Mouse (Mus musculus): ENCODE data around the gene Ccdc102a.

Gene Ccdc102a

DNA sequence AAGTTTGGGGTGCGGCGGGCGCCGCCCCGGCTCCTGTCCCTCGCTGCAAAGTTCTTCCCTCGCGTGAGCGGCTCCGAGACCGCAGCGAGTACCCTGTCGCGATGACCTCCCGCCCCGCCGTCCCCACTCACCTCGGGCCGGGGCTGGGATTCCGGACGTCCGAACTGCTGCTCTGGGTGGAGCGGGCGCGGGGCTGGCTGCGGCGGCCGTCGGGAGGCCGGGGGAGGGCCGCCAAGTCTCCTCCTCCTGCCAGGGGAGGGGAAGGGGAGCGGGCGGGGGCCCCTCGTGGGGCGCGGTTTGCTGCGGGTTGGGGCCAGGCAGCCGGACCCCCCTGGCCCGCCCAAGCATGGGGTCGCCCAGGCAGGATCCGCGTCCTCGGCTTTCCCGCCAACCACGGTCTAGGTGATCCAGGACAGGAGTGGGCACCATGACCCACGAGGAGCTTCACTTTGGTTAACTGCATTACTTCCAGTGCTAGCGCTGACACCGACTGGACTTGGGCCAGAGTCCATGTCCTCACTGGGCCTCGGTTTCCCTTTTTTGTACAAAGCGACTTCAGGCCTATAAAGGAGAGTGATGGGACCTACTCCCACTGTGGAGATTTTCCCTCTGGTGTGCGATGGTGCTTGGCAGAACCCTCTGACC is at the start of gene Ccdc102a:
Ccdc102a (minus strand) TSS at position 248 of the 645 bp plus-strand sequence.
- peak; percentile 73 for DNase-seq (ENCODE audit: inconsistent ontology term)

DNA sequence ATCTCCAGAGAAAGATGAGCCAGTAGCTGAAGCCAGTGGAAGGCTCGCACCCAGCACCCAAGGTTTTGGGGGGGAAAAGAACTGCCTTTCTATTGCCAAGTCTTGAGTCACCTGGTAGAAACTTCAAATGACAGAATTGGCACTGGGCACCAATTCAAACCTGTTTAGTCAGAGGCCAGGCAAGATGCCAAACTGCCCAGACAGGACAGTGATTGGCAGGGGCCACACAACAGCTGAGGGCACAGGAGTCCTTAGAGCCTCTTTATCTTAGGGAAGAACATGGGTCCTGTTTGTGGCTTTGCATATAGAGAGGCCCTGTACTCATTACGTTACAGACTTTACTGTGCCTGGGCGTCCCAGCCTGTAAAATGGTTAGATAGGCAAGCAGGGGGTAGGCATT is 49.7 kb upstream of the Ccdc102a start:
- peak; percentile 74 for DNase-seq (ENCODE audit: inconsistent ontology term)

DNA sequence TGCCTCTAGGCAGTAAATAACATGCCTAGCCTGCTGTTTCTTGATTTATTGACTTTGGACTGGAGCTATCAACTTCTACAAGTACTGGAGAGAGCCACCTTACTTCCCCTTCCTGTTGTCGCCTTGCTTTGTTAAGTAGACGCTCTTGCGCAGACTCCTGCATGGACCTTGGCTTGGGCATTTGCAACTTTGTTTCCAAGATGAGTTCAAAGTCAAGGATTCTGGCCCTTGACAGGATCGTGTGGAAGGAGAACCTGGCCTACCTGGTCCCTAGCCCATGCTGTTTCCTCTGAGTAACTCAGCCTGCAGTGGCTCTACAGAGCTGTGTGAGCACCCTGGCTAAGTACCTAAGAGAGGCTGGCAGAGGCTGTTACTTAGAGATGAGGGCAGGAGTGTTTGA is 49.2 kb upstream of the Ccdc102a start:
- DNase-seq (ENCODE audit: inconsistent ontology term), result no peak

- no peak for DNase-seq (ENCODE audit: inconsistent ontology term)
Observed at GRCm38 (mm10) chr8:94966578-94966977, 48.7 kb upstream of the Ccdc102a start.

GRCm38 (mm10) chr8:94964828-94965227 is 46.9 kb upstream of the Ccdc102a start:
- no peak for DNase-seq (ENCODE audit: inconsistent ontology term)

DNA sequence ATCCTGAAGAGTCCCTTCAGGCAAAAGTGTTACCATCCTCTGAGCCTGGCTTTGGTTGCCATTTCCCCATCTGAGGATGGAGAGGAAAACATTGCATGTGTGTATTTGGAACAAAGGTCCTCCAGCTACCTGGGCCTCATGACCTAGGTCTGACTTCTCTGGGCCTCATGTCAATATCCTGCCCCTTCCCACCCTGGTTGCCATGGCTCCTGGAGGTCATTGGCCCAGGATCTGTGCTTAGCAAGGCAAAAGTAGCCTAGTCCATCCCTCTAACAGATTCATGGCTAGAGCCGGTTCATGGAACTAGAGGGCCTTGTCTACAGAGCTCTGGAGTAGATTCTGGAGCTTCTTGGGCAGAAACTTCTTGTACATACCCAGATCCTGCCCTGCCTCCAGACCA is 44.3 kb upstream of the Ccdc102a start:
- no peak for DNase-seq (ENCODE audit: inconsistent ontology term)

GRCm38 (mm10) chr8:94956078-94956574 is 38.2 kb upstream of the Ccdc102a start:
- no peak for DNase-seq (ENCODE audit: inconsistent ontology term)

- DNase-seq (ENCODE audit: inconsistent ontology term), result peak; percentile 45
Observed at GRCm38 (mm10) chr8:94954921-94955758, 37.2 kb upstream of the Ccdc102a start.

DNA sequence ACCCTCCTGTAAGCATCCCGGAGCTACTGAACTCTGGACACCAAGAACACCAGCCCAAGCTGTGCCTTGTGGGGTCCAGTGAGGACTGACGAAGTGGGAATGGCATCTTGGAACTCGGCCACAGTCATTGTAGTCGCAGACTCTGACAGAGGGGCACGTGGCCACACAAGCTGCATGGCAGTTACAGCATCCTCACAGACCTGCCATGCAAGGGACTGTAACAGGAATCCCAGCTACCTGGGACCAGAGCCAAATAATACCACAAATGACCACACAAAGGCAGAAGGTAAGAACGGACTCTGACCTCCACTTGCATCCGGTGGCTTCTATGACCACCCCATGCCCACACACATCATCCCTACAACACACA is 36.5 kb upstream of the Ccdc102a start:
- DNase-seq (ENCODE audit: inconsistent ontology term), result peak; percentile 88

DNA sequence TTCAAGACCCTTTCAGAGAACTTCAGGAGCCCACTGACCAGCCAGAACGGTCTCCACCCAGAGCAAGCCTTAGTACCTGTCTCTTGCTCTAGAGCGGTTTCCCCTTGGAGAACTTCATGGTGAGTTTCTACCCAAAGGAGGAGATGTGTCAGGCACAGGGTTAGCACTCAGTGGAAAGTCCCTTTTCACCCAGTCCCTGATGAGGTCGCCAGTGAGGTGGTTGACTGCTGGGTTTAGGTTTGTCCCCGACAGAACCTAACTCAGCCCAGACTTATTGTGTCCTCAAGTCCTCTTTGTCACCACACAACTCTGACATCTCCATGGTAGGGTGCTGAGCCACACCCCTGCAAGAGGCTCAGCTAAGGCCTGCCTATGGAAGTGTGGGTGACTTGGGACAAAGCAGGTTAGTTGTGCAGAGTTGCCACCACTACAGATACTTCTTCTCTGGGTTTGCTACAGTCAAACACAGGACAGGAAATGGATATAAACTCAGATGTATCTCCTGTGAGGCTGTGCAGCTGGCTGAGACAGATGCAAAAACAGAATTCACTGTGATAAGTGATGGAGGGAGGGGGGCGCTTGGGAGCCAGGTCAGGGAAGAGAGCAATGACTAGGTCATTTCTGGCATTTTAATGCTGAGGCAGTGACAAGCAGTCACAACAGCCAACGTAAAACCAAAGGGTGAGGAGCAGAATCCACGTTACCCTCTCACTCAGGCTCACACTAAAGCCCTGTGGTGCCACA is 35.9 kb upstream of the Ccdc102a start:
- DNase-seq (ENCODE audit: inconsistent ontology term), result no peak

DNA sequence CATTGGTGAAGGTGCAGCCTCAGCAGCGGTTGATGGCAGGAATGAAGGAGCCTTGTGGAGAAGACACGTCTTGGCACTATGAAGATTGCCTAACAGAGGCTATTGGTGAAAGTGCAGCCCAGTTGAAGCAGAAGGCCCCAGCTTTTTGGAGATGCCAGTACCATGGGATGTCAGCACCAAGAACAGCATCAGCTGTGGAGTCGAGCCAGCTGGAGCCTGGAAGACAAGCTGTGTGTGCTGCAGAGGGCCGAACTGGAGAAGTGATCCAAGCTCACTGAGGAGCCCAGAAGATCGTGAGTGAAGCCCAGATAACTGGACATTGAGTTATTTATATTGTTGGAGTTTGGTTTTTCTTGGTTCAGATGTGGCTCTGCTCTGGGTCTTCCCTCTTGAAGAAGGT is 34.2 kb upstream of the Ccdc102a start:
- DNase-seq (ENCODE audit: inconsistent ontology term), result no peak

GRCm38 (mm10) chr8:94950458-94950857 is 32.6 kb upstream of the Ccdc102a start:
- no peak for DNase-seq (ENCODE audit: inconsistent ontology term)

DNA sequence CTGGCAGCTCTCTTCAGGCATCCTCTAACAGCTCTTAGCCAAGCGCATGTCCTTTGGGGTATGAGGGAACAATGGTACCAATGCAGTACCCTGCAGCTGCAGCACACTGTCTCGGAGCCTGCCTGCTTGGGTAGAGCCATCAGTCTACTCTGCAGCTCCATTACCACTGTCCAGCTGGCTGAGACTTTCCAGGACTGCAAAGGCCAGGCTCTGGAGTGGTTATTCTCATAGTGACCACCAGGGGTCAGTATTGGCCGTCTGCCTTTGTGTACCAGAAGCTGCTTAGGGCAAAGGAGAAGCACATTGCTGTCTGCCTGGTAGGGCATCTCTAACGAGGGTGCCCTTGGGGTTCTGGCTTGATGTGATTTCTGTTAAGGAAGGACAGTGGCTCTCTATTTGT is 32.1 kb upstream of the Ccdc102a start:
- DNase-seq (ENCODE audit: inconsistent ontology term), result peak; percentile 68

- DNase-seq (ENCODE audit: inconsistent ontology term), result no peak
Observed at GRCm38 (mm10) chr8:94949010-94949409, 31.1 kb upstream of the Ccdc102a start.

DNA sequence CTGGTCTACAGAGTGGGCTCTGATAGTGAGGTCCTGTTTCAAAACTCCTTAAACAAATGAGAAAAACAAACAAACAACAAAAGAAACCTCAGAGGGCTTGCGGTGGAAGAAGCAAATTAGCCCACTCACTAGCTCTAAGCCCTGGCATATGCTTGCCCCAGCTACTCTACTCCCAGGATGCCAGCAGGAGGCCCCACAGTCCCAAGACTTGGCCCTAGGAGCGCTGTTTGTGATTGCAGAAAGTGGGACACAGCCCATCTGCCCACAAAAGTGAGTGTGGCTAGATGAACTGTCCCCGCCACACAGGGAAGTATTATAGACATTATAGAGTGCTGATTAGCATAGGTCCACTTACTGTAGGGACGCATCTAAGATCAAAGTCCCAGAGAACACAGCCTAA is 30.5 kb upstream of the Ccdc102a start:
- no peak for DNase-seq (ENCODE audit: inconsistent ontology term)

DNA sequence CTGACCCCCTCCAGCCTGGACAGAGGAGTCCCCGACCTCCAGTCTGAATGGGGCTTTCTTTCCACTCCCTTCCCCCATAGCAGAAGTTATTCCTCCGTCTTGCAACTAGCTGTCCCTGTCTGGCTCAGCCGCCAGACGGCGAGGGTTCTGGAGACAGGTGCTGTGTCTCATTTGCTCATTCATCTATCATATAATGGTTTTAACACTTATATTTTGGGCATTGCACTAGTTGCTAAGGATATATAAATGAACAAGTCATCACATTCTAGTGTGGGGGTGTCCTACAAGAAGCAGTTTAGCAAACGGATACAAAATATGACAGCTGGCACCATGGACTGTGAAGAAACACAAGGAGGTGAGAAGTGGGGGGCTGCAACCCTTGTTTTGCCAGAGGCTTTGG is 27.3 kb upstream of the Ccdc102a start:
- DNase-seq (ENCODE audit: inconsistent ontology term), result no peak

DNA sequence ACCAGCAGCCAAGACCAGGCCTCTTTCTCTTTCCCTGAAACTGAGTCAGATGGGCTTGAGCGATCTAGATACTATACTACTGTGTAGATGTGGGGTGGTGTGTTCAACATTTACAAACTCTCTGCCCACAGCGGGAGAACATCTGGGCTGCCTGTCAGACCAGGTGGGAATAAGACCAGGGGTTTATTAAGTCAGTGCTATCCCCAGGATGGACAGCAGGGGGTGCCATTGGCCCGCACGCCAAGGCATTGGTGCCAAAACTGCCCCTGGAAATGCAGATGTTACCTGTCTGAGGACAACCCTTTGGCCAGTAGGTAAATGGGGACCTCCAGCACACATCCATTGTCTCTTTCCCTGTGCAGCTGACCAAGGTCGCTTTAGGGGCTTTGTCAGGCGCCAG is 24.7 kb upstream of the Ccdc102a start:
- DNase-seq (ENCODE audit: inconsistent ontology term), result no peak

DNA sequence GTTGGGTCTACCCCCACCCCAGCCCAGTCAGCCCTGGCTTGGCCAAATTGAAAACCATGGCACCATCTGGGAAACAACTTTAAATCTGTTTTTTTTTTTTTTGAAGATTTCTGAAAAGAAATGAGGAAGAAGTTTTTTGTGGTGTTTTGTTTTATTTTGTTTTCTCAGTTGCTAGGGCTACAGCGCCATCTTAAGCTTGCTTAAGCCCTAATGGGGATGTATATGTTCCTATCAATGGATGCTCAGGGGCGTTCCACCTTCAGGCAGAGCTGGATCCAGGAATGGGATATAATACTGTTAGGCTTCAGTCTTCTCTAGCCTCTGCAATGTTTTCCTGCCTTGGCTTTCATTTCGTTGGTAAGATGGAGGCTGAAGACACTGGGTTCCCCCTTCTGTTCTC is 17.3 kb upstream of the Ccdc102a start:
- DNase-seq (ENCODE audit: inconsistent ontology term), result no peak

GRCm38 (mm10) chr8:94933918-94934317 is 16.0 kb upstream of the Ccdc102a start:
- no peak for DNase-seq (ENCODE audit: inconsistent ontology term)

- no peak for DNase-seq (ENCODE audit: inconsistent ontology term)
Observed at GRCm38 (mm10) chr8:94928227-94928626, 10.3 kb upstream of the Ccdc102a start.

DNA sequence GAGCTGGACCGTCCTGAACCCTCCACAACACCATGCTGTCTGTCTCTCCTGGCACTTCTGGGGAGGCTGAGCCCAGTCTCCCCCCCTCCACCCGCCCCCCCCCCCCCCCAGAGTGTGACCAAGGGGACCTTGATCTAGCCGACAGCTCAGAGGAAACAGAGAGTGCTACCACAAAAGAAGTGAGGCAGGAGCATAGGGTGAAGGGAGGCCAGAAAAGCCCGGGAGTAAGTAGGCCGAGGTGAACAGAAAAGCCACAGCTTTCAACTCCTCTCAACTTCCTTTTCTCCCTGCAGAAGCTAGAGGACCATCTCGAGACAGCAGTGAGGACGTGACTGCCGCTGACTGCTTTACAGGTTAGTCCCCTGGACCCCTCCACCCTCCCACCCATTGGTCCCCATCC is 5.5 kb upstream of the Ccdc102a start, which contains the start of gene Adgrg5:
Adgrg5 (plus strand) TSS at position 290 of the 400 bp plus-strand sequence.
- no peak for DNase-seq (ENCODE audit: inconsistent ontology term)

GRCm38 (mm10) chr8:94922602-94923001 is 4.7 kb upstream of the Ccdc102a start:
- no peak for DNase-seq (ENCODE audit: inconsistent ontology term)

All from Muller cell, postnatal 12 days (primary cell).